ENCODE assay signal across 47 mouse cellular contexts in the genomic region with DNA sequence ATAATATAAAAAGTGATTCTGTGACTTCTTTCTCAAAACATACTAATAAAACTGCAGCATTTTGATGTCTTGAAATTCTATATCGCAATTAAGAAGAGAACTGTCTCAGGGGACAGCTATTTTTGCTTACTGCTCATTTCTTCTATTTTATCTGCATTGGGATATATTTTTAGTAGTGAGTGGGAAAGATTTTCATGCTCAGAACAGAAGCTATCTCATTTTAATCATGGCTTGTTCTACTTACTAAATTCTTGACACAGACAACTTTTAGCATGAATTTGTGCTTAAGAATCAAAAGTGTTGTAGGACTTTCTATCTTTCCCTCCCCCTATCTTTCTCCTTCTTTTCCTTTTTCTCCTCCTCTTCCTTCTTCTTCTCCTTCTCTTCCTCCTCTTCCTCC. TPM values are rescaled to one million over a fixed set of nuclear protein-coding genes. Genes with fewer than 3 reads are reported as not detected.
"Had no signal": no experiment of that assay in that cellular context is flagged by ENCODE, and none has a peak within 500 bp of the region (broad histone marks: within the 10 kb centered on the region; RNA-seq: fewer than 3 reads in every experiment).

No protein-coding gene starts in this region.

- DNase-seq: left cerebral cortex, postnatal 4 days; liver; liver, embryonic 13.5 days; liver, postnatal 0 days; lung, adult 18-20 months; lung, adult 2 months; lung, embryonic 14.5 days; lung, postnatal 10 days; lung, postnatal 14 days; lung, postnatal 36 days; lung, postnatal 4 days; midbrain, embryonic 14.5 days had no signal

- H3K4me2 ChIP-seq: limb, embryonic 12.5 days; limb, embryonic 13.5 days; limb, embryonic 15.5 days; liver, embryonic 11.5 days; liver, embryonic 12.5 days; liver, embryonic 13.5 days; liver, embryonic 15.5 days; lung, embryonic 14.5 days; lung, embryonic 15.5 days; midbrain, embryonic 11.5 days; midbrain, embryonic 12.5 days; midbrain, embryonic 13.5 days; midbrain, embryonic 15.5 days; neural tube, embryonic 12.5 days had no signal

- ATAC-seq: liver, embryonic 12.5 days; liver, postnatal 0 days; lung, postnatal 0 days; midbrain, embryonic 13.5 days; midbrain, embryonic 15.5 days; midbrain, embryonic 16.5 days had no signal

- H3K27ac ChIP-seq: limb, embryonic 10.5 days; limb, embryonic 12.5 days; limb, embryonic 13.5 days; limb, embryonic 15.5 days; liver, embryonic 12.5 days; liver, embryonic 13.5 days; liver, embryonic 14.5 days; liver, embryonic 15.5 days; lung, embryonic 15.5 days; macrophage; midbrain, embryonic 10.5 days; midbrain, embryonic 12.5 days; midbrain, embryonic 13.5 days; midbrain, embryonic 15.5 days; neural tube, embryonic 12.5 days had no signal

- H3K36me3 ChIP-seq: limb, embryonic 10.5 days; limb, embryonic 12.5 days; limb, embryonic 13.5 days; limb, embryonic 15.5 days; liver, embryonic 12.5 days; liver, embryonic 13.5 days; liver, embryonic 15.5 days; lung, embryonic 15.5 days; midbrain, embryonic 10.5 days; midbrain, embryonic 12.5 days; midbrain, embryonic 13.5 days; midbrain, embryonic 15.5 days; neural tube, embryonic 12.5 days had no signal

- H3K4me1 ChIP-seq: limb, embryonic 10.5 days; limb, embryonic 12.5 days; limb, embryonic 13.5 days; limb, embryonic 15.5 days; liver, embryonic 12.5 days; liver, embryonic 13.5 days; liver, embryonic 15.5 days; lung, embryonic 15.5 days; midbrain, embryonic 10.5 days; midbrain, embryonic 12.5 days; midbrain, embryonic 13.5 days; midbrain, embryonic 15.5 days; neural tube, embryonic 12.5 days had no signal

- H3K9ac ChIP-seq: limb, embryonic 12.5 days; limb, embryonic 13.5 days; limb, embryonic 15.5 days; liver, embryonic 12.5 days; liver, embryonic 13.5 days; liver, embryonic 14.5 days; liver, embryonic 15.5 days; liver, postnatal 0 days; lung, embryonic 14.5 days; lung, embryonic 15.5 days; midbrain, embryonic 12.5 days; midbrain, embryonic 13.5 days; midbrain, embryonic 15.5 days; neural tube, embryonic 12.5 days had no signal

- H3K9me3 ChIP-seq: limb, embryonic 10.5 days; limb, embryonic 12.5 days; limb, embryonic 13.5 days; limb, embryonic 15.5 days; liver, embryonic 12.5 days; liver, embryonic 13.5 days; liver, embryonic 15.5 days; lung, embryonic 15.5 days; megakaryocyte, embryonic 14.5 days; midbrain, embryonic 10.5 days; midbrain, embryonic 12.5 days; midbrain, embryonic 13.5 days; midbrain, embryonic 15.5 days; neural tube, embryonic 12.5 days had no signal

- H3K4me3 ChIP-seq: limb, embryonic 10.5 days; limb, embryonic 12.5 days; limb, embryonic 13.5 days; limb, embryonic 15.5 days; liver, embryonic 12.5 days; liver, embryonic 13.5 days; liver, embryonic 15.5 days; lung, embryonic 15.5 days; megakaryocyte, embryonic 14.5 days; midbrain, embryonic 10.5 days; midbrain, embryonic 12.5 days; midbrain, embryonic 13.5 days; midbrain, embryonic 15.5 days; myocyte; neural tube, embryonic 12.5 days had no signal

- H3K27me3 ChIP-seq: limb, embryonic 12.5 days; limb, embryonic 13.5 days; limb, embryonic 15.5 days; liver, embryonic 12.5 days; liver, embryonic 13.5 days; liver, embryonic 15.5 days; lung, embryonic 15.5 days; megakaryocyte, embryonic 14.5 days; midbrain, embryonic 12.5 days; midbrain, embryonic 13.5 days; midbrain, embryonic 15.5 days; neural tube, embryonic 12.5 days had no signal

RNA-seq across cellular contexts. Expression of a gene that starts 5.3 kb away (rescaled TPM):
- total RNA-seq: left cerebral cortex, postnatal 10 days; left cerebral cortex, postnatal 14 days; left cerebral cortex, postnatal 25 days; left cerebral cortex, postnatal 36 days; left cerebral cortex, postnatal 4 days; liver, adult 2 months; megakaryocyte progenitor cell, adult 5-6 weeks; megakaryocyte, adult 5-6 weeks; megakaryocyte-erythroid progenitor cell, adult 5-6 weeks; midbrain, postnatal 0 days; monocyte, adult 5-6 weeks had no signal
- polyA plus RNA-seq: limb, embryonic 10.5 days; limb, embryonic 11.5 days; limb, embryonic 12.5 days; limb, embryonic 13.5 days; limb, embryonic 14.5 days; limb, embryonic 15.5 days; liver, adult 2 months; liver, embryonic 11.5 days; liver, embryonic 12.5 days; liver, embryonic 13.5 days; liver, embryonic 14.5 days; liver, embryonic 15.5 days; liver, embryonic 16.5 days; liver, postnatal 0 days; lung, adult 2 months; lung, embryonic 14.5 days; lung, embryonic 15.5 days; lung, embryonic 16.5 days; lung, postnatal 0 days; macrophage; midbrain, embryonic 10.5 days; midbrain, embryonic 11.5 days; midbrain, embryonic 12.5 days; midbrain, embryonic 13.5 days; midbrain, embryonic 14.5 days; midbrain, embryonic 15.5 days; midbrain, embryonic 16.5 days; midbrain, postnatal 0 days; myocyte; neural tube, embryonic 11.5 days; neural tube, embryonic 12.5 days had no signal

RNA-seq across cellular contexts. Expression of a gene that starts 7.1 kb away (rescaled TPM):
- total RNA-seq: left cerebral cortex, postnatal 10 days; left cerebral cortex, postnatal 14 days; left cerebral cortex, postnatal 25 days; left cerebral cortex, postnatal 36 days; left cerebral cortex, postnatal 4 days; liver, adult 2 months; megakaryocyte progenitor cell, adult 5-6 weeks; megakaryocyte, adult 5-6 weeks; megakaryocyte-erythroid progenitor cell, adult 5-6 weeks; midbrain, postnatal 0 days; monocyte, adult 5-6 weeks had no signal
- polyA plus RNA-seq: limb, embryonic 10.5 days; limb, embryonic 11.5 days; limb, embryonic 12.5 days; limb, embryonic 13.5 days; limb, embryonic 14.5 days; limb, embryonic 15.5 days; liver, adult 2 months; liver, embryonic 11.5 days; liver, embryonic 12.5 days; liver, embryonic 13.5 days; liver, embryonic 14.5 days; liver, embryonic 15.5 days; liver, embryonic 16.5 days; liver, postnatal 0 days; lung, adult 2 months; lung, embryonic 14.5 days; lung, embryonic 15.5 days; lung, embryonic 16.5 days; lung, postnatal 0 days; macrophage; midbrain, embryonic 10.5 days; midbrain, embryonic 11.5 days; midbrain, embryonic 12.5 days; midbrain, embryonic 13.5 days; midbrain, embryonic 14.5 days; midbrain, embryonic 15.5 days; midbrain, embryonic 16.5 days; midbrain, postnatal 0 days; myocyte; neural tube, embryonic 11.5 days; neural tube, embryonic 12.5 days had no signal

RNA-seq across cellular contexts. Expression of a gene that starts 25.1 kb away (rescaled TPM):
- total RNA-seq: left cerebral cortex, postnatal 10 days; left cerebral cortex, postnatal 14 days; left cerebral cortex, postnatal 25 days; left cerebral cortex, postnatal 36 days; left cerebral cortex, postnatal 4 days; liver, adult 2 months; megakaryocyte progenitor cell, adult 5-6 weeks; megakaryocyte, adult 5-6 weeks; megakaryocyte-erythroid progenitor cell, adult 5-6 weeks; midbrain, postnatal 0 days; monocyte, adult 5-6 weeks had no signal
- polyA plus RNA-seq: limb, embryonic 10.5 days; limb, embryonic 11.5 days; limb, embryonic 12.5 days; limb, embryonic 13.5 days; limb, embryonic 14.5 days; limb, embryonic 15.5 days; liver, adult 2 months; liver, embryonic 11.5 days; liver, embryonic 12.5 days; liver, embryonic 13.5 days; liver, embryonic 14.5 days; liver, embryonic 15.5 days; liver, embryonic 16.5 days; liver, postnatal 0 days; lung, adult 2 months; lung, embryonic 14.5 days; lung, embryonic 15.5 days; lung, embryonic 16.5 days; lung, postnatal 0 days; macrophage; midbrain, embryonic 10.5 days; midbrain, embryonic 11.5 days; midbrain, embryonic 12.5 days; midbrain, embryonic 13.5 days; midbrain, embryonic 14.5 days; midbrain, embryonic 15.5 days; midbrain, embryonic 16.5 days; midbrain, postnatal 0 days; myocyte; neural tube, embryonic 11.5 days; neural tube, embryonic 12.5 days had no signal

RNA-seq across cellular contexts. Expression of a gene that starts 44.6 kb away (rescaled TPM):
- total RNA-seq: left cerebral cortex, postnatal 36 days; liver, adult 2 months; megakaryocyte progenitor cell, adult 5-6 weeks; megakaryocyte, adult 5-6 weeks; megakaryocyte-erythroid progenitor cell, adult 5-6 weeks; monocyte, adult 5-6 weeks had no signal
- polyA plus RNA-seq: limb, embryonic 10.5 days; limb, embryonic 11.5 days; limb, embryonic 13.5 days; liver, embryonic 11.5 days; liver, embryonic 12.5 days; liver, embryonic 13.5 days; liver, embryonic 15.5 days; liver, embryonic 16.5 days; liver, postnatal 0 days; lung, embryonic 14.5 days; lung, embryonic 15.5 days; lung, embryonic 16.5 days; lung, postnatal 0 days; midbrain, embryonic 11.5 days; midbrain, embryonic 13.5 days; midbrain, embryonic 14.5 days; midbrain, embryonic 16.5 days; myocyte; neural tube, embryonic 11.5 days; neural tube, embryonic 12.5 days had no signal

RNA-seq across cellular contexts. Expression of a gene that starts 51.6 kb away (rescaled TPM):
- total RNA-seq: megakaryocyte, adult 5-6 weeks; megakaryocyte-erythroid progenitor cell, adult 5-6 weeks; monocyte, adult 5-6 weeks had no signal
- polyA plus RNA-seq: limb, embryonic 10.5 days; limb, embryonic 11.5 days; limb, embryonic 12.5 days; limb, embryonic 13.5 days; limb, embryonic 15.5 days; liver, embryonic 11.5 days; liver, embryonic 13.5 days; liver, embryonic 15.5 days; lung, adult 2 months; lung, embryonic 14.5 days; lung, embryonic 15.5 days; lung, postnatal 0 days; macrophage; midbrain, embryonic 11.5 days; midbrain, embryonic 13.5 days; midbrain, embryonic 15.5 days; midbrain, embryonic 16.5 days; myocyte; neural tube, embryonic 12.5 days had no signal
